Mouse (Mus musculus): Measurements from ENCODE around the gene Sox5.

Gene Sox5

GRCm38 (mm10) chr6:144664765-144665164 lies 117.0 kb downstream of the Sox5 start:
- in situ Hi-C loops (cut with MboI; ENCODE audit: low sequenced_read_pairs): no loop called here

GRCm38 (mm10) chr6:144663516-144664074 lies 118.2 kb downstream of the Sox5 start:
- in situ Hi-C loops (cut with MboI; ENCODE audit: low sequenced_read_pairs): no loop called here

GRCm38 (mm10) chr6:144659115-144660108 lies 122.4 kb downstream of the Sox5 start:
- in situ Hi-C loops (cut with MboI; ENCODE audit: low sequenced_read_pairs): no loop called here

GRCm38 (mm10) chr6:144652876-144653275 lies 128.9 kb downstream of the Sox5 start:
- in situ Hi-C loops (cut with MboI; ENCODE audit: low sequenced_read_pairs): no loop called here

GRCm38 (mm10) chr6:144648896-144649295 lies 132.9 kb downstream of the Sox5 start:
- in situ Hi-C loops (cut with MboI; ENCODE audit: low sequenced_read_pairs): no loop called here

- in situ Hi-C loops (cut with MboI; ENCODE audit: low sequenced_read_pairs): no loop called here
These were observed 133.6 kb downstream of the Sox5 start for GRCm38 (mm10) chr6:144648124-144648591.

GRCm38 (mm10) chr6:144646331-144646730 lies 135.4 kb downstream of the Sox5 start:
- in situ Hi-C loops (cut with MboI; ENCODE audit: low sequenced_read_pairs): no loop called here

- in situ Hi-C loops (cut with MboI; ENCODE audit: low sequenced_read_pairs): no loop called here
These were observed 136.0 kb downstream of the Sox5 start for GRCm38 (mm10) chr6:144645796-144646195.

- in situ Hi-C loops (cut with MboI; ENCODE audit: low sequenced_read_pairs): no loop called here
These were observed 137.1 kb downstream of the Sox5 start for GRCm38 (mm10) chr6:144644711-144645110.

GRCm38 (mm10) chr6:144643601-144644000 lies 138.2 kb downstream of the Sox5 start:
- in situ Hi-C loops (cut with MboI; ENCODE audit: low sequenced_read_pairs): no loop called here

- in situ Hi-C loops (cut with MboI; ENCODE audit: low sequenced_read_pairs): no loop called here
These were observed 139.9 kb downstream of the Sox5 start for GRCm38 (mm10) chr6:144641888-144642287.

GRCm38 (mm10) chr6:144640591-144640990 lies 141.2 kb downstream of the Sox5 start:
- in situ Hi-C loops (cut with MboI; ENCODE audit: low sequenced_read_pairs): no loop called here

- in situ Hi-C loops (cut with MboI; ENCODE audit: low sequenced_read_pairs): no loop called here
These were observed 143.2 kb downstream of the Sox5 start for GRCm38 (mm10) chr6:144638547-144638946.

- in situ Hi-C loops (cut with MboI; ENCODE audit: low sequenced_read_pairs): no loop called here
These were observed 154.2 kb downstream of the Sox5 start for GRCm38 (mm10) chr6:144627539-144628115.

GRCm38 (mm10) chr6:144621089-144621769 lies 160.5 kb downstream of the Sox5 start:
- in situ Hi-C loops (cut with MboI; ENCODE audit: low sequenced_read_pairs): no loop called here

- in situ Hi-C loops (cut with MboI; ENCODE audit: low sequenced_read_pairs): no loop called here
These were observed 170.4 kb downstream of the Sox5 start for GRCm38 (mm10) chr6:144611383-144611791.

- in situ Hi-C loops (cut with MboI; ENCODE audit: low sequenced_read_pairs): no loop called here
These were observed 170.9 kb downstream of the Sox5 start for GRCm38 (mm10) chr6:144610878-144611277.

- in situ Hi-C loops (cut with MboI; ENCODE audit: low sequenced_read_pairs): no loop called here
These were observed 178.9 kb downstream of the Sox5 start for GRCm38 (mm10) chr6:144602883-144603282.

- in situ Hi-C loops (cut with MboI; ENCODE audit: low sequenced_read_pairs): no loop called here
These were observed 181.4 kb downstream of the Sox5 start for GRCm38 (mm10) chr6:144600351-144600750.

GRCm38 (mm10) chr6:144598324-144598973 lies 183.3 kb downstream of the Sox5 start:
- in situ Hi-C loops (cut with MboI; ENCODE audit: low sequenced_read_pairs): no loop called here
